Mouse (Mus musculus): ENCODE data around the gene Csf1. TPM values are rescaled to one million over a fixed set of nuclear protein-coding genes. Genes with fewer than 3 reads are reported as not detected.

Csf1 gene
- total and polyA plus RNA-seq, 2 experiments from 2014 or later, result 11.2 to 13.1 TPM

- no peak for ATAC-seq
Measured at GRCm38 (mm10) chr3:107781304-107781703, 21.0 kb upstream of the Csf1 start.

DNA sequence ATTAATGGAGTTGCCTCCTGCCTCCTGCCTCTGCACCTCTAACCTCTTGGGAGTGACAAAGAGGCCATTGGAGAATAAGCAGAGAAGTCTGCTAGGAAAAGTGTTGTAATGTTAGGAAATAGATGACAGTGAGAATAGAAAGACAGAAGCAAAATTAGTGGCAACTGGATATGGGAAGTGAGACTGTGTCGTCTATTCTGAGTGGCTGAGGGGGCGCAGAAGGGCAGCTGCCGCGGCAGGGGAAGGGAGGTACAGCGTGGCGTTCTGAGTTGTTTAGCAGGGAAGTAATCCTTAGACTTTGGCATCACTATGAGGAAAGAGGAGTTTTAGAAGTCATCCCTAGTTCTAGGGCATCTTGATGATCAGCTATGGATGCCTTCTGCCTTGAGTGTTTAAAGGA is 17.7 kb upstream of the Csf1 start:
- H3K4me3 ChIP-seq (ENCODE audit: low read length), result no peak overlapping the region
- DNase-seq (ENCODE audit: low spot score) (no peak), ATAC-seq (no peak)
- H3K4me2 ChIP-seq (ENCODE audit: low read depth, low read length), result no peak overlapping the region
- H3K27ac ChIP-seq, result no peak overlapping the region
- no peaks in the 10 kb centered on the region for H3K36me3 ChIP-seq (ENCODE audit: insufficient read depth, low read length)
- H3K9ac ChIP-seq (replicated peaks; ENCODE audit: low read length), result no peak overlapping the region
- no peak for TF ChIP-seq CTCF (IDR thresholded peaks at IDR 0.05; ENCODE audit: low read depth)
- no peaks in the 10 kb centered on the region for H3K9me3 ChIP-seq (ENCODE audit: low read length)
- H3K4me1 ChIP-seq (ENCODE audit: insufficient read depth, low read length), result no peaks in the 10 kb centered on the region
- H3K27me3 ChIP-seq (ENCODE audit: insufficient read depth, low read length), result no peaks in the 10 kb centered on the region
- 81% methylated on average over 6 of the region's 6 CpGs for WGBS

More at GRCm38 (mm10) chr3:107781304-107781703, 21.0 kb upstream of the Csf1 start:
- TF ChIP-seq CTCF (IDR thresholded peaks at IDR 0.05; ENCODE audit: low read depth), result no peak
- Histone ChIP-seq H3K27me3 (ENCODE audit: insufficient read depth, low read length) (no peaks in the 10 kb centered on the region), H3K27ac (no peak overlapping the region), H3K9ac (replicated peaks; ENCODE audit: low read length) (no peak overlapping the region), H3K9me3 (ENCODE audit: low read length) (no peaks in the 10 kb centered on the region), H3K4me2 (ENCODE audit: low read depth, low read length) (no peak overlapping the region), H3K36me3 (ENCODE audit: insufficient read depth, low read length) (no peaks in the 10 kb centered on the region), H3K4me1 (ENCODE audit: insufficient read depth, low read length) (no peaks in the 10 kb centered on the region), H3K4me3 (ENCODE audit: low read length) (no peak overlapping the region)
- WGBS, result 83% methylated on average over 5 of the region's 5 CpGs
- DNase-seq (ENCODE audit: low spot score), result no peak

DNA sequence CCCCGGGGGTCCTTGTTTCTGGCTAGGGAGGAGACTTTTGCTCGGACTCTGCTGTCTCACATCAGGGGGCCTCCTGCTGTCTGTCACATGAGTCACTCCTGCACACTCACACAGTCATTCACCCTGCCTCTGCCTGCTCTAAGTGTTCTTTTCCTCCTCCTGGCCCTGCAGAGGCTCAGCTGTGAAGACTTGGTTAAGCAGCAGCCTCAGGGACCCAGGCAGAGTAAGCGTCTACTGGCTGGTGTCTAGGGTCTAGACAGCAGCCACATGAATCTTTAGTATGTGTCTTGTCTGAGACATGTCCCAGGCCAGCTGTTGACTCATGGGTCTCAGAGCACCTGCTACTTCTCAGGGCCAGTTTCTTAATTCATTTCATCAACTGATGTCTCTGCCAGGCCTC is 16.0 kb upstream of the Csf1 start:
- Histone ChIP-seq H3K9me3 (ENCODE audit: low read length) (no peaks in the 10 kb centered on the region), H3K36me3 (ENCODE audit: insufficient read depth, low read length) (no peaks in the 10 kb centered on the region), H3K4me1 (ENCODE audit: insufficient read depth, low read length) (no peaks in the 10 kb centered on the region), H3K9ac (replicated peaks; ENCODE audit: low read length) (no peak overlapping the region), H3K27me3 (ENCODE audit: insufficient read depth, low read length) (no peaks in the 10 kb centered on the region), H3K27ac (no peak overlapping the region), H3K4me2 (ENCODE audit: low read depth, low read length) (no peak overlapping the region), H3K4me3 (ENCODE audit: low read length) (no peak overlapping the region)
- DNase-seq (ENCODE audit: low spot score), result no peak
- TF ChIP-seq CTCF (IDR thresholded peaks at IDR 0.05; ENCODE audit: low read depth), result no peak
- ATAC-seq, result peak; percentile 15; the same call in 1 of the 2 replicates
- 25% methylated on average over 3 of the region's 3 CpGs for WGBS

- no peak for DNase-seq (ENCODE audit: low spot score)
- Histone ChIP-seq H3K36me3 (ENCODE audit: insufficient read depth, low read length) (no peaks in the 10 kb centered on the region), H3K27me3 (ENCODE audit: insufficient read depth, low read length) (no peaks in the 10 kb centered on the region), H3K4me1 (ENCODE audit: insufficient read depth, low read length) (no peaks in the 10 kb centered on the region), H3K9me3 (ENCODE audit: low read length) (no peaks in the 10 kb centered on the region), H3K9ac (replicated peaks; ENCODE audit: low read length) (no peak overlapping the region), H3K4me3 (ENCODE audit: low read length) (no peak overlapping the region), H3K4me2 (ENCODE audit: low read depth, low read length) (no peak overlapping the region), H3K27ac (no peak overlapping the region)
- WGBS, result 53% methylated on average over 3 of the region's 3 CpGs
- no peak for TF ChIP-seq CTCF (IDR thresholded peaks at IDR 0.05; ENCODE audit: low read depth)
- ATAC-seq, result no peak
Measured at GRCm38 (mm10) chr3:107775736-107776135, 15.5 kb upstream of the Csf1 start.

DNA sequence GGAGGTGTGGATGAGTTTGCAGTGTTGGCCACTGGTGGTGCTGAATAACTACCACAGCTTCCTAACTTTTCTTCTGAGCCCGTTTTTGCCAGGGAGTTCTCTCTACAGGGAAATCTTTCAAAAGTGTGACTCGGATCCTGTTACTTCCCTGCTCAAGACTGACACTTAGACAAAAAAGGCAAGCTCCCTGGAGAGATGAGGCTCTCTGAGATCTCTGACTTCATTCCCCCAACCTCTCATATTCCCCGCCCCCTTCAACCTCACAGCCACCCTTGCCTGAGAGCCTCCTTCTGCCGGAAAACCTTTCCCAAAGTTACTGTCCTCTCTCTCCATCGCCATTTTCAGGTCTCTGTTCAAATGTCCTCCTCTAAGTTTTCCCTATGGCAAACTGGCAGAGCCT is 14.8 kb upstream of the Csf1 start:
- 36% methylated on average over 5 of the region's 5 CpGs for WGBS
- H3K9me3 ChIP-seq (ENCODE audit: low read length), result no peaks in the 10 kb centered on the region
- H3K36me3 ChIP-seq (ENCODE audit: insufficient read depth, low read length), result no peaks in the 10 kb centered on the region
- H3K9ac ChIP-seq (replicated peaks; ENCODE audit: low read length), result no peak overlapping the region
- TF ChIP-seq CTCF (IDR thresholded peaks at IDR 0.05; ENCODE audit: low read depth), result no peak
- no peak overlapping the region for H3K27ac ChIP-seq
- no peak for ATAC-seq
- H3K27me3 ChIP-seq (ENCODE audit: insufficient read depth, low read length), result no peaks in the 10 kb centered on the region
- no peak overlapping the region for H3K4me2 ChIP-seq (ENCODE audit: low read depth, low read length)
- no peak overlapping the region for H3K4me3 ChIP-seq (ENCODE audit: low read length)
- no peaks in the 10 kb centered on the region for H3K4me1 ChIP-seq (ENCODE audit: insufficient read depth, low read length)
- DNase-seq (ENCODE audit: low spot score), result no peak

DNA sequence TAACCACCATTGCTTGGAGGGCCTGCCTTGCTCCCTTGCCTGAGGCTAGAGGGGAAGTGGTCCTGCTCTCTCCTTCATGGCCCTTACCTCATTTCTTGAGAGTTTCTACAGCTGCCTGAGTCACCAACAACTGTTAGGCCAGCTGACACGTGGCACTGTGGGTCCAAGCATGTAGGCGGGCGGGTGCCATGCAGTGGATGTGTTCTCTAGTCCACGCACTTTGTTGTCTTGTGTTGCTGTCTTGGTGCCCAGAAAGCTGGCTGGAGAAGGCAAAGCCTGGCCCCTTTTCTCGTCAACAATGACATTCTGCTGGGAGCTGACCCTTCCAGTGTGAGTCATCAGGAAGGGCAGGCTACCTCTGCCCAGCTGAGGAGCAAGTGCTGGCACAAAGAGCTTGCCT is 12.6 kb upstream of the Csf1 start:
- Histone ChIP-seq H3K9ac (replicated peaks; ENCODE audit: low read length) (no peak overlapping the region), H3K9me3 (ENCODE audit: low read length) (no peaks in the 10 kb centered on the region), H3K4me1 (ENCODE audit: insufficient read depth, low read length) (no peaks in the 10 kb centered on the region), H3K27ac (no peak overlapping the region), H3K36me3 (ENCODE audit: insufficient read depth, low read length) (no peaks in the 10 kb centered on the region), H3K4me3 (ENCODE audit: low read length) (no peak overlapping the region), H3K4me2 (ENCODE audit: low read depth, low read length) (no peak overlapping the region), H3K27me3 (ENCODE audit: insufficient read depth, low read length) (no peaks in the 10 kb centered on the region)
- WGBS, result 77% methylated on average over 5 of the region's 5 CpGs
- DNase-seq (ENCODE audit: low spot score) (no peak), ATAC-seq (no peak)
- no peak for TF ChIP-seq CTCF (IDR thresholded peaks at IDR 0.05; ENCODE audit: low read depth)

- ATAC-seq, result no peak
- WGBS, result 82% methylated on average over 2 of the region's 2 CpGs
- Histone ChIP-seq H3K4me1 (ENCODE audit: insufficient read depth, low read length) (no peaks in the 10 kb centered on the region), H3K27me3 (ENCODE audit: insufficient read depth, low read length) (no peaks in the 10 kb centered on the region), H3K27ac (no peak overlapping the region), H3K9me3 (ENCODE audit: low read length) (no peaks in the 10 kb centered on the region), H3K36me3 (ENCODE audit: insufficient read depth, low read length) (no peaks in the 10 kb centered on the region), H3K4me3 (ENCODE audit: low read length) (no peak overlapping the region), H3K4me2 (ENCODE audit: low read depth, low read length) (no peak overlapping the region), H3K9ac (replicated peaks; ENCODE audit: low read length) (no peak overlapping the region)
- DNase-seq (ENCODE audit: low spot score), result no peak
- no peak for TF ChIP-seq CTCF (IDR thresholded peaks at IDR 0.05; ENCODE audit: low read depth)
Measured at GRCm38 (mm10) chr3:107769692-107770091, 9.4 kb upstream of the Csf1 start.

Data from hindbrain, postnatal 0 days (tissue).